Mouse (Mus musculus): ENCODE measurements around the gene Olfr132.
"Not testable (repeated sequence)": the region's sequence is repeated elsewhere in the genome, so short reads cannot be mapped to it uniquely, and the experiment has no call there.

GRCm38 (mm10) chr17:38124199-38124598 is 10.1 kb downstream of the Olfr132 start:
- not testable (repeated sequence) for TF ChIP-seq CTCF (IDR thresholded peaks at IDR 0.05; ENCODE audit: borderline replicate concordance, insufficient read depth, low read depth, low read length); POLR2A (IDR thresholded peaks at IDR 0.05; ENCODE audit: borderline replicate concordance, insufficient read depth, low read length)
